Mouse (Mus musculus) thymus, adult 2 months (tissue): ENCODE measurements around the gene Fam57a.

ENCODE experiments used
- CTCF ChIP-seq: fragments of 200-500 bp; IDR thresholded peaks from 2 replicates; pipeline ENCODE4 v1.5.1; 2012; ENCODE audit warnings: mild to moderate bottlenecking, control low read depth, low read length, moderate library complexity, borderline replicate concordance; ENCODE audit not compliant: control insufficient read depth, poor library complexity, insufficient read depth; ENCODE audit errors: extremely low read depth
- POLR2A ChIP-seq: fragments of 200-500 bp; IDR thresholded peaks from 2 replicates; pipeline ENCODE4 v1.6.1; 2012; ENCODE audit warnings: mild to moderate bottlenecking, low read length, control low read depth, moderate library complexity; ENCODE audit not compliant: control insufficient read depth, poor library complexity, insufficient read depth; ENCODE audit errors: extremely low read depth

- TF ChIP-seq POLR2A (no peak), CTCF (no peak)
These were observed 35.5 kb downstream of the Fam57a start for GRCm38 (mm10) chr11:76215011-76215410.
